Mouse (Mus musculus): ENCODE data around the gene Mkln1. TPM values are rescaled to one million over a fixed set of nuclear protein-coding genes. Genes with fewer than 3 reads are reported as not detected.

The Mkln1 gene
- polyA plus RNA-seq, 1 experiment from 2014 or later = 214 TPM

- Histone ChIP-seq H3K9me3 (ENCODE audit: low read length) (no peaks in the 10 kb centered on the region), H3K36me3 (ENCODE audit: insufficient read depth, low read length) (peaks cover 24% of the 10 kb centered on the region), H3K27me3 (ENCODE audit: insufficient read depth, low read length) (no peaks in the 10 kb centered on the region), H3K4me2 (replicated peaks; ENCODE audit: low read depth, low read length) (no peak overlapping the region), H3K4me3 (ENCODE audit: low read length) (no peak overlapping the region), H3K4me1 (ENCODE audit: insufficient read depth, low read length) (0 out of 2 replicates have a peak, but pooled peaks cover 4% of the 10 kb centered on the region), H3K27ac (ENCODE audit: low read length) (no peak overlapping the region), H3K9ac (replicated peaks; ENCODE audit: low read length) (no peak overlapping the region)
- no peak for ATAC-seq (ENCODE audit: low FRiP score, low TSS enrichment)
- 90% methylated on average over 2 of the region's 2 CpGs for WGBS
Observed at GRCm38 (mm10) chr6:31495122-31495731, 96.7 kb downstream of the Mkln1 start.

- Histone ChIP-seq H3K9ac (replicated peaks; ENCODE audit: low read length) (no peak overlapping the region), H3K4me3 (ENCODE audit: low read length) (no peak overlapping the region), H3K36me3 (ENCODE audit: insufficient read depth, low read length) (peaks cover 22% of the 10 kb centered on the region), H3K4me1 (ENCODE audit: insufficient read depth, low read length) (0 out of 2 replicates have a peak, but pooled peaks cover 7% of the 10 kb centered on the region), H3K4me2 (replicated peaks; ENCODE audit: low read depth, low read length) (no peak overlapping the region), H3K27me3 (ENCODE audit: insufficient read depth, low read length) (no peaks in the 10 kb centered on the region), H3K27ac (ENCODE audit: low read length) (no peak overlapping the region), H3K9me3 (ENCODE audit: low read length) (no peaks in the 10 kb centered on the region)
- WGBS = 95% methylated on average over 2 of the region's 2 CpGs
- no peak for ATAC-seq (ENCODE audit: low FRiP score, low TSS enrichment)
Observed at GRCm38 (mm10) chr6:31496227-31496626, 97.7 kb downstream of the Mkln1 start.

DNA sequence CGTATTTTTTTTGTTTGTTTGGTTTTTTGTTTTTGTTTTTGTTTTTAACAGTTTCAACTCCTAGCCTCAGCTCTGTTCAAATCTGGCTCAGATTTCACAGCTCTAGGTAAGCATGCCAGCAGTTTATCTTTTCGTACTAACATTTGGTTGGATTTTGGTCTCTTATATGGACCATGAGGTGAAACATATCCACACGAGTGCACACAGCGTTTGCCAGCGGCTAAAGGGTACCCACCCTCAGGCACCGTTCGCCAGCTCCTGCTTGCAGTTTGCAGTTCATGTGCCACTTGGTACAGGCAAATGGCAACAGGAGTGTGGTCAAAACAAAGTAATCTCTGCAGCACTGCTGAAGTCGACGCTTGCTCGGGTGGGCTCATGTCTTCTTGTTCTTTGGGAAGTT, 101.3 kb downstream of the Mkln1 start:
- H3K36me3 ChIP-seq (ENCODE audit: insufficient read depth, low read length) = peaks cover 31% of the 10 kb centered on the region

GRCm38 (mm10) chr6:31500260-31500659, 101.7 kb downstream of the Mkln1 start:
- 66% methylated on average over 2 of the region's 2 CpGs for WGBS
- Histone ChIP-seq H3K27me3 (ENCODE audit: insufficient read depth, low read length) (no peaks in the 10 kb centered on the region), H3K4me3 (ENCODE audit: low read length) (no peak overlapping the region), H3K4me1 (ENCODE audit: insufficient read depth, low read length) (0 out of 2 replicates have a peak, but pooled peaks cover 7% of the 10 kb centered on the region), H3K4me2 (replicated peaks; ENCODE audit: low read depth, low read length) (no peak overlapping the region), H3K9ac (replicated peaks; ENCODE audit: low read length) (no peak overlapping the region), H3K9me3 (ENCODE audit: low read length) (no peaks in the 10 kb centered on the region), H3K27ac (ENCODE audit: low read length) (no peak overlapping the region), H3K36me3 (ENCODE audit: insufficient read depth, low read length) (peaks cover 30% of the 10 kb centered on the region)
- no peak for ATAC-seq (ENCODE audit: low FRiP score, low TSS enrichment)

More for the DNA sequence above, 101.3 kb downstream of the Mkln1 start:
- Histone ChIP-seq H3K27me3 (ENCODE audit: insufficient read depth, low read length) (no peaks in the 10 kb centered on the region), H3K27ac (ENCODE audit: low read length) (no peak overlapping the region), H3K4me3 (ENCODE audit: low read length) (no peak overlapping the region), H3K4me1 (ENCODE audit: insufficient read depth, low read length) (0 out of 2 replicates have a peak, but pooled peaks cover 7% of the 10 kb centered on the region), H3K9me3 (ENCODE audit: low read length) (no peaks in the 10 kb centered on the region), H3K9ac (replicated peaks; ENCODE audit: low read length) (no peak overlapping the region), H3K4me2 (replicated peaks; ENCODE audit: low read depth, low read length) (no peak overlapping the region)
- no peak for ATAC-seq (ENCODE audit: low FRiP score, low TSS enrichment)
- WGBS = 79% methylated on average over 10 of the region's 10 CpGs

- Histone ChIP-seq H3K9ac (replicated peaks; ENCODE audit: low read length) (no peak overlapping the region), H3K9me3 (ENCODE audit: low read length) (no peaks in the 10 kb centered on the region), H3K4me2 (replicated peaks; ENCODE audit: low read depth, low read length) (no peak overlapping the region), H3K36me3 (ENCODE audit: insufficient read depth, low read length) (peaks cover 30% of the 10 kb centered on the region), H3K27me3 (ENCODE audit: insufficient read depth, low read length) (no peaks in the 10 kb centered on the region), H3K4me3 (ENCODE audit: low read length) (no peak overlapping the region), H3K27ac (ENCODE audit: low read length) (no peak overlapping the region), H3K4me1 (ENCODE audit: insufficient read depth, low read length) (0 out of 2 replicates have a peak, but pooled peaks cover 7% of the 10 kb centered on the region)
- no peak for ATAC-seq (ENCODE audit: low FRiP score, low TSS enrichment)
Observed at GRCm38 (mm10) chr6:31500691-31501090, 102.2 kb downstream of the Mkln1 start.

- H3K27ac ChIP-seq (ENCODE audit: low read length) = no peak overlapping the region
- H3K4me3 ChIP-seq (ENCODE audit: low read length) = no peak overlapping the region
- no peak overlapping the region for H3K4me2 ChIP-seq (replicated peaks; ENCODE audit: low read depth, low read length)
- 94% methylated on average over 2 of the region's 2 CpGs for WGBS
- ATAC-seq (ENCODE audit: low FRiP score, low TSS enrichment) = no peak
- peaks cover 24% of the 10 kb centered on the region; the same call in 1 of the 2 replicates for H3K36me3 ChIP-seq (ENCODE audit: insufficient read depth, low read length)
- H3K9ac ChIP-seq (replicated peaks; ENCODE audit: low read length) = no peak overlapping the region
- no peaks in the 10 kb centered on the region for H3K27me3 ChIP-seq (ENCODE audit: insufficient read depth, low read length)
- H3K9me3 ChIP-seq (ENCODE audit: low read length) = no peaks in the 10 kb centered on the region
- H3K4me1 ChIP-seq (ENCODE audit: insufficient read depth, low read length) = 0 out of 2 replicates have a peak, but pooled peaks cover 7% of the 10 kb centered on the region
Observed at GRCm38 (mm10) chr6:31502614-31503013, 104.1 kb downstream of the Mkln1 start.

GRCm38 (mm10) chr6:31513726-31514125, 115.2 kb downstream of the Mkln1 start:
- H3K36me3 ChIP-seq (ENCODE audit: insufficient read depth, low read length) = peaks cover 2% of the 10 kb centered on the region; the same call in 1 of the 2 replicates
- ATAC-seq (ENCODE audit: low FRiP score, low TSS enrichment) = no peak
- no peak overlapping the region for H3K4me3 ChIP-seq (ENCODE audit: low read length)
- no peaks in the 10 kb centered on the region for H3K27me3 ChIP-seq (ENCODE audit: insufficient read depth, low read length)
- peaks cover 11% of the 10 kb centered on the region for H3K4me1 ChIP-seq (ENCODE audit: insufficient read depth, low read length)
- no peaks in the 10 kb centered on the region for H3K9me3 ChIP-seq (ENCODE audit: low read length)
- H3K4me2 ChIP-seq (replicated peaks; ENCODE audit: low read depth, low read length) = no peak overlapping the region
- 80% methylated on average over 6 of the region's 6 CpGs for WGBS
- H3K27ac ChIP-seq (ENCODE audit: low read length) = no peak overlapping the region
- H3K9ac ChIP-seq (replicated peaks; ENCODE audit: low read length) = no peak overlapping the region

GRCm38 (mm10) chr6:31517681-31518337, 119.3 kb downstream of the Mkln1 start:
- ATAC-seq (ENCODE audit: low FRiP score, low TSS enrichment) = peak; percentile 74
- H3K36me3 ChIP-seq (ENCODE audit: insufficient read depth, low read length) = no peaks in the 10 kb centered on the region
- no peaks in the 10 kb centered on the region for H3K27me3 ChIP-seq (ENCODE audit: insufficient read depth, low read length)
- H3K4me3 ChIP-seq (ENCODE audit: low read length) = no peak overlapping the region
- no peak overlapping the region for H3K4me2 ChIP-seq (replicated peaks; ENCODE audit: low read depth, low read length)
- H3K4me1 ChIP-seq (ENCODE audit: insufficient read depth, low read length) = peaks cover 11% of the 10 kb centered on the region
- H3K9me3 ChIP-seq (ENCODE audit: low read length) = no peaks in the 10 kb centered on the region
- peak overlapping the region; percentile 15; the same call in 1 of the 2 replicates for H3K27ac ChIP-seq (ENCODE audit: low read length)
- 44% methylated on average over 9 of the region's 9 CpGs for WGBS
- H3K9ac ChIP-seq (replicated peaks; ENCODE audit: low read length) = no peak overlapping the region

DNA sequence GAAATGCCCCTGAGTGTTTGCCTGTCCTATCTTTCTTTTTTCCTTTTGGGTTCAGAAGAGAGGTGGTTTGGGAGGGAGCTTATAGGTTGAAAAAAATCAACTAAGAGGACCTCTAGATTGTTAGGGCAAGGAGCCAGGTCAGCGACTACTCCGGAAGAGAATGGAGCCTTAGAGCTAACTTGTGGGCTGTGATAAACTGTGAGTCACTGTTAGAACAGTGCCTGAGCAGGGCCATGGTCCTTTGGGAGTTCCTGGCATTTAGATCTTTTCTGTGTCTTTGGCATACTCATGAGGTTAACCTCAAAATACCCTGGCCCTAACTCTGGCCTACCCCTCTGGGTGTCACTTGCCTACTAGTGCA, 119.8 kb downstream of the Mkln1 start:
- H3K36me3 ChIP-seq (ENCODE audit: insufficient read depth, low read length) = no peaks in the 10 kb centered on the region
- no peak overlapping the region for H3K4me3 ChIP-seq (ENCODE audit: low read length)
- H3K9ac ChIP-seq (replicated peaks; ENCODE audit: low read length) = no peak overlapping the region
- 56% methylated on average over 2 of the region's 2 CpGs for WGBS
- no peak for ATAC-seq (ENCODE audit: low FRiP score, low TSS enrichment)
- no peaks in the 10 kb centered on the region for H3K27me3 ChIP-seq (ENCODE audit: insufficient read depth, low read length)
- no peaks in the 10 kb centered on the region for H3K9me3 ChIP-seq (ENCODE audit: low read length)
- no peak overlapping the region for H3K4me2 ChIP-seq (replicated peaks; ENCODE audit: low read depth, low read length)
- H3K27ac ChIP-seq (ENCODE audit: low read length) = peak overlapping the region; percentile 15; the same call in 1 of the 2 replicates
- peaks cover 11% of the 10 kb centered on the region for H3K4me1 ChIP-seq (ENCODE audit: insufficient read depth, low read length)

- ATAC-seq (ENCODE audit: low FRiP score, low TSS enrichment) = no peak
- H3K4me2 ChIP-seq (replicated peaks; ENCODE audit: low read depth, low read length) = no peak overlapping the region
- H3K4me3 ChIP-seq (ENCODE audit: low read length) = no peak overlapping the region
- WGBS = 66% methylated on average over 8 of the region's 8 CpGs
- peaks cover 11% of the 10 kb centered on the region for H3K4me1 ChIP-seq (ENCODE audit: insufficient read depth, low read length)
- no peaks in the 10 kb centered on the region; the same call in 1 of the 2 replicates for H3K36me3 ChIP-seq (ENCODE audit: insufficient read depth, low read length)
- no peaks in the 10 kb centered on the region for H3K9me3 ChIP-seq (ENCODE audit: low read length)
- H3K27ac ChIP-seq (ENCODE audit: low read length) = no peak overlapping the region
- H3K27me3 ChIP-seq (ENCODE audit: insufficient read depth, low read length) = no peaks in the 10 kb centered on the region
- no peak overlapping the region for H3K9ac ChIP-seq (replicated peaks; ENCODE audit: low read length)
Observed at GRCm38 (mm10) chr6:31519001-31519471, 120.5 kb downstream of the Mkln1 start.

All from kidney, embryonic 16.5 days (tissue).